Mouse (Mus musculus): Measurements from ENCODE around the gene Nek2. TPM values are rescaled to one million over a fixed set of nuclear protein-coding genes. Genes with fewer than 3 reads are reported as not detected.
A peak's percentile ranks its signal among the peaks of the same experiment; 100 is the strongest.

The Nek2 gene
- polyA plus RNA-seq, 1 experiment from 2014 or later = 18.6 TPM

- H3K27ac ChIP-seq = no peak overlapping the region
- ATAC-seq = no peak
- H3K9ac ChIP-seq (replicated peaks) = no peak overlapping the region
- no peaks in the 10 kb centered on the region for H3K27me3 ChIP-seq
- no peak overlapping the region for H3K4me2 ChIP-seq (replicated peaks)
- no peaks in the 10 kb centered on the region for H3K36me3 ChIP-seq
- H3K4me3 ChIP-seq (replicated peaks) = no peak overlapping the region
- no peaks in the 10 kb centered on the region for H3K9me3 ChIP-seq
- 86% methylated on average over 3 of the region's 3 CpGs for WGBS
- H3K4me1 ChIP-seq (replicated peaks) = peaks cover 9% of the 10 kb centered on the region
Measured at GRCm38 (mm10) chr1:191816596-191816995, 4.6 kb upstream of the Nek2 start.

- H3K36me3 ChIP-seq = no peaks in the 10 kb centered on the region
- H3K9me3 ChIP-seq = no peaks in the 10 kb centered on the region
- no peak overlapping the region for H3K4me2 ChIP-seq (replicated peaks)
- 40% methylated on average over 19 of the region's 19 CpGs for WGBS
- peaks cover 19% of the 10 kb centered on the region for H3K4me1 ChIP-seq (replicated peaks)
- H3K27ac ChIP-seq = no peak overlapping the region
- no peak overlapping the region for H3K4me3 ChIP-seq (replicated peaks)
- H3K9ac ChIP-seq (replicated peaks) = no peak overlapping the region
- peak; percentile 55 for ATAC-seq
- no peaks in the 10 kb centered on the region for H3K27me3 ChIP-seq
Measured at GRCm38 (mm10) chr1:191817418-191818144, 3.7 kb upstream of the Nek2 start.

GRCm38 (mm10) chr1:191818145-191818631 lies 3.1 kb upstream of the Nek2 start:
- H3K36me3 ChIP-seq = no peaks in the 10 kb centered on the region
- no peak overlapping the region for H3K27ac ChIP-seq
- H3K9ac ChIP-seq (replicated peaks) = no peak overlapping the region
- ATAC-seq = peak; percentile 18
- no peaks in the 10 kb centered on the region for H3K27me3 ChIP-seq
- 46% methylated on average over 6 of the region's 6 CpGs for WGBS
- no peaks in the 10 kb centered on the region for H3K9me3 ChIP-seq
- no peak overlapping the region for H3K4me3 ChIP-seq (replicated peaks)
- peaks cover 21% of the 10 kb centered on the region for H3K4me1 ChIP-seq (replicated peaks)
- H3K4me2 ChIP-seq (replicated peaks) = no peak overlapping the region

- no peak for ATAC-seq
Measured at GRCm38 (mm10) chr1:191819026-191819425, 2.2 kb upstream of the Nek2 start.

GRCm38 (mm10) chr1:191820951-191821325 lies 306 bp upstream of the Nek2 start:
- H3K9ac ChIP-seq (replicated peaks) = peak overlapping the region; percentile 61
- WGBS = 4% methylated on average over 15 of the region's 15 CpGs
- H3K27ac ChIP-seq = no peak overlapping the region
- H3K4me1 ChIP-seq (replicated peaks) = peaks cover 21% of the 10 kb centered on the region
- H3K36me3 ChIP-seq = peaks cover 13% of the 10 kb centered on the region
- H3K4me2 ChIP-seq (replicated peaks) = peak overlapping the region; percentile 95
- ATAC-seq = peak; percentile 76
- H3K9me3 ChIP-seq = no peaks in the 10 kb centered on the region
- no peaks in the 10 kb centered on the region for H3K27me3 ChIP-seq
- peak overlapping the region; percentile 81 for H3K4me3 ChIP-seq (replicated peaks)

More at GRCm38 (mm10) chr1:191819026-191819425, 2.2 kb upstream of the Nek2 start:
- Histone ChIP-seq H3K9ac (replicated peaks) (no peak overlapping the region), H3K4me2 (replicated peaks) (no peak overlapping the region), H3K4me1 (replicated peaks) (peaks cover 21% of the 10 kb centered on the region), H3K27me3 (no peaks in the 10 kb centered on the region), H3K9me3 (no peaks in the 10 kb centered on the region), H3K27ac (no peak overlapping the region), H3K36me3 (no peaks in the 10 kb centered on the region), H3K4me3 (replicated peaks) (no peak overlapping the region)

- H3K4me2 ChIP-seq (replicated peaks) = no peak overlapping the region
- H3K9ac ChIP-seq (replicated peaks) = no peak overlapping the region
- ATAC-seq = no peak
- H3K4me3 ChIP-seq (replicated peaks) = no peak overlapping the region
- no peaks in the 10 kb centered on the region for H3K9me3 ChIP-seq
- peaks cover 66% of the 10 kb centered on the region for H3K36me3 ChIP-seq
- H3K27ac ChIP-seq = no peak overlapping the region
- H3K27me3 ChIP-seq = no peaks in the 10 kb centered on the region
- no peaks in the 10 kb centered on the region for H3K4me1 ChIP-seq (replicated peaks)
- 85% methylated on average over 3 of the region's 3 CpGs for WGBS
Measured at GRCm38 (mm10) chr1:191829124-191829523, 7.9 kb downstream of the Nek2 start.

- H3K4me3 ChIP-seq (replicated peaks) = no peak overlapping the region
- H3K9me3 ChIP-seq = no peaks in the 10 kb centered on the region
- H3K27me3 ChIP-seq = no peaks in the 10 kb centered on the region
- H3K36me3 ChIP-seq = peaks cover 35% of the 10 kb centered on the region
- 96% methylated on average over 6 of the region's 6 CpGs for WGBS
- H3K4me1 ChIP-seq (replicated peaks) = no peaks in the 10 kb centered on the region
- H3K4me2 ChIP-seq (replicated peaks) = no peak overlapping the region
- no peak overlapping the region for H3K27ac ChIP-seq
- H3K9ac ChIP-seq (replicated peaks) = no peak overlapping the region
- ATAC-seq = no peak
Measured at GRCm38 (mm10) chr1:191833396-191833795, 12.2 kb downstream of the Nek2 start.

GRCm38 (mm10) chr1:191834825-191835224 lies 13.6 kb downstream of the Nek2 start:
- Histone ChIP-seq H3K4me3 (replicated peaks) (no peak overlapping the region), H3K9me3 (no peaks in the 10 kb centered on the region), H3K27ac (no peak overlapping the region), H3K9ac (replicated peaks) (no peak overlapping the region), H3K4me1 (replicated peaks) (peaks cover 9% of the 10 kb centered on the region), H3K4me2 (replicated peaks) (no peak overlapping the region), H3K27me3 (no peaks in the 10 kb centered on the region), H3K36me3 (peaks cover 23% of the 10 kb centered on the region)
- ATAC-seq = peak; percentile 73
- 14% methylated on average over 19 of the region's 19 CpGs for WGBS

- WGBS = 49% methylated on average over 5 of the region's 5 CpGs
- no peak overlapping the region for H3K4me2 ChIP-seq (replicated peaks)
- no peak overlapping the region for H3K27ac ChIP-seq
Measured at GRCm38 (mm10) chr1:191836318-191836985, 15.2 kb downstream of the Nek2 start.

GRCm38 (mm10) chr1:191837691-191838090 lies 16.4 kb downstream of the Nek2 start:
- WGBS = 85% methylated on average over 3 of the region's 3 CpGs
- H3K4me2 ChIP-seq (replicated peaks) = no peak overlapping the region
- H3K27me3 ChIP-seq = no peaks in the 10 kb centered on the region

More at GRCm38 (mm10) chr1:191836318-191836985, 15.2 kb downstream of the Nek2 start:
- H3K4me1 ChIP-seq (replicated peaks) = peaks cover 9% of the 10 kb centered on the region
- H3K4me3 ChIP-seq (replicated peaks) = no peak overlapping the region
- no peak overlapping the region for H3K9ac ChIP-seq (replicated peaks)
- H3K36me3 ChIP-seq = peaks cover 10% of the 10 kb centered on the region; the same call in 1 of the 2 replicates
- ATAC-seq = no peak
- H3K27me3 ChIP-seq = no peaks in the 10 kb centered on the region
- H3K9me3 ChIP-seq = no peaks in the 10 kb centered on the region

GRCm38 (mm10) chr1:191838994-191839741 lies 17.9 kb downstream of the Nek2 start:
- Histone ChIP-seq H3K36me3 (no peaks in the 10 kb centered on the region), H3K27ac (no peak overlapping the region), H3K27me3 (no peaks in the 10 kb centered on the region), H3K9ac (replicated peaks) (no peak overlapping the region), H3K4me1 (replicated peaks) (peaks cover 9% of the 10 kb centered on the region), H3K4me3 (replicated peaks) (no peak overlapping the region), H3K4me2 (replicated peaks) (no peak overlapping the region), H3K9me3 (no peaks in the 10 kb centered on the region)
- no peak for ATAC-seq
- 54% methylated on average over 17 of the region's 17 CpGs for WGBS

More at GRCm38 (mm10) chr1:191837691-191838090, 16.4 kb downstream of the Nek2 start:
- Histone ChIP-seq H3K4me3 (replicated peaks) (no peak overlapping the region), H3K36me3 (no peaks in the 10 kb centered on the region), H3K4me1 (replicated peaks) (peaks cover 9% of the 10 kb centered on the region), H3K9me3 (no peaks in the 10 kb centered on the region), H3K27ac (no peak overlapping the region), H3K9ac (replicated peaks) (no peak overlapping the region)
- no peak for ATAC-seq
